Mouse (Mus musculus): ENCODE measurements around the gene Gpr176. TPM values are rescaled to one million over a fixed set of nuclear protein-coding genes. Genes with fewer than 3 reads are reported as not detected.
"Not testable (repeated sequence)": the region's sequence is repeated elsewhere in the genome, so short reads cannot be mapped to it uniquely, and the experiment has no call there.

The Gpr176 gene
- polyA plus RNA-seq, 1 experiment, result 0.15 TPM

DNA sequence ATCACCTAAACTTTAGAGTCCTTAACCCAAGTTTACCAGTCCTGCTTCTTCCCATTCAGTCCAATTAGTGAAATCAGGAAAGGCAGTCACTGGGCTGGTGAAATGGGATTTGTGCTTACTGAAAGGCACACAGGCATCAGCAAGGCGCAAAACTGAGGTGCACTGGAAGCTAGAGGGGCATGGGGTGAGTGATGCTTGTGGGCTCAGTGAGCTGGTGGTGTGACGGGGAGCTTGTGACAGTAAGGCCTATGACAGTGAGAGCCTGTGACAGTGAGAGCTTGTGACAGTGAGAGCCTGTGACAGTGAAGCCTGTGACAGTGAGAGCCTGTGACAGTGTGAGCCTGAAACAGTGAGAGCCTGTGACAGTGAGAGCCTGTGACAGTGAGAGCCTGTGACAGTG lies 71.6 kb downstream of the Gpr176 start:
- DNase-seq (ENCODE audit: low read depth), result no peak

DNA sequence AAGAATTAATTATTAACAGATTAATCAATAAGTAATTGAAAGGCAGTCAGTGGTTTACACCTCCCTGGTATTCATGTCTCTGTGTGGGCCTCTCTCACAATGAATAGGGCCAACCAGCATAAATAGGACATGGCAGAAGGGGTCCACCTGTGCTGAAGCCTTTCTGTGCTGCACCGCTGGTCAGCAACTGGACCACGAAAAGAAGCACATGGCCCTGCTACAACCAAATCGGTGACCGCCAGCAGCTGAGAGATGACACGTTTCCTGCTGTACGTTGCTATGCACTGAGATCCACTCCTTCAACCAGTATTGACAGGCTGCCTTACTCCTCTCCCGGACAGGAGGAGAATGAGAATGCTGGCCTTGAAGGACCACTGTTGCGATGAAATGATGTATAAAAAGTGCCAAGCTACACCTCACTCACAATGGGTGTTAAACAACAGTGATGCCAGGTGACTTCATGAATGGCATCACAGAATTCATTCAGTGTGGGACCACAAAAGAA lies 72.1 kb downstream of the Gpr176 start:
- DNase-seq (ENCODE audit: low read depth), result no peak

DNA sequence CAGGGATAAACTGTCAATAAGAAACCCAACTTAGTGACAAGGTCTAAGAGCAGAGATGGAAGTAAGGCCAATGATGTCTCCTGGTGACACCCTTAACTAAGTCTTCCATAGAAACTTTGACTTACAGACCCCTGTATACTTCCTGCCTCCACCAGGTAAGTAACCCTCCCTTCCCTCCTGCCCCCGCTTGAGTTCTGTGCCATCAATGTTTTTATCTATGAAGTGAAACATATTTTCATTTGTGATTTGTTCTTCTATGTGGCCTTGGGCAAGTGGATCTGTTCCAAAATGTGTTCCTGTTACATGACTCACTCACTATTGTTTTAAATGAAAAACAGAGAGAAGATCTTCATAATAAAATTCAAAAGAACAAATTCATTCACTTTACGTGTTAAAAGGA lies 73.2 kb downstream of the Gpr176 start:
- no peak for DNase-seq (ENCODE audit: low read depth)

DNA sequence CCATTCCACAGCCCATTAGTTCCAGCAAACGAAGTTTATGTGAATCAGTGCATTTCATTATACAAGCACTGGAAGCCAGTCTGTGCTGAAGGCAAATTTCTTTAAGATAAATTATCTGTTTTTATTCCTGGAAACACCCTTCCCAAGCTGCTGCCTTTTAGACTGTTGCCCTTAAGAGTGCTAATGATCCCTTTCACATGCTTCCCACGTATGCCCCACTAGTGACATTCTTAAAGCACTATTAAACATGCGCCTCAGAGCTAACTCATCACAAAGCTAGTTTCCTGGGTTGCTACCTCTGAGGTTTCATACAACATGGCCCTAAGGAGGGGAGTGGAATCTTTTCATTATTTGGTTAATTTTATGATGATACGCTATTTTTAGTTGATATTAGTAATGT lies 74.6 kb downstream of the Gpr176 start:
- DNase-seq (ENCODE audit: low read depth), result no peak

DNA sequence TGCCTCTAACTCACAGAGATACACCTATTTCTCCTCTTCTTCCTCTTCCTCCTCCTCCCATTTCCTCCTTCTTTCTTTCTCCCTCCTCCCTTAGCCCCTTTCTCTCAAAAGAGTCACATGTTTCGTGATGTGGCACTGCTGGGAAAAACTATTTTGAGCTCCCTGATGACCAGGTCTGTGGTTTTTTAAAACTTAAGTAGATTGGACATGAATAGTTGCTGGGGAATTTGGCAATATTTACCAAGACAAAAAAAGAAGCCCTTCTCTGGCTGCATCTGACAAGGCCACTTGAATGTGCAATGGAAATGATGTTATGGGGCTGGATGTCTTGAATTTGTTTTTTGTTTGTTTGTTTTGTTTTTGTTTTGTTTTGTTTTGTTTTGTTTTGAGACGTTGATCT lies 75.3 kb downstream of the Gpr176 start:
- DNase-seq (ENCODE audit: low read depth), result no peak

DNA sequence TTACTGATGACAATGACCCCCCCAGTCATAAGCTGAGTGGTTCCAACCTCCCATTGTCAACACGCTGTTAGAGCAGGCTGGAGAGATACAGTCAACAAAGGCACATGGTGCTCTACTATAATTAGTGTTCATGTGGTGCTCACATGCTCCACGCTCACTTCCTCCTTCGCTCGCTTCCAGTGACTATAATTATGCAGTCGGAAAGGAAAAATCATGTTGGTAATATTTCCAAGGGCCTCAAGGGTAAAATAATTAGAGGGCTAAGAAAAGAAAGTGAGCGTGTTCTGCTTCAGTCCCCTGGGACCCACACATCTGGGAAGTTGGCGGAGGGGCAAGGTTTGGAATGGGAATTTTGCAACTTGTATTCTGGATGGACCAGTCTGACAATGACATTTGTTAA lies 77.7 kb downstream of the Gpr176 start:
- DNase-seq (ENCODE audit: low read depth), result no peak

DNA sequence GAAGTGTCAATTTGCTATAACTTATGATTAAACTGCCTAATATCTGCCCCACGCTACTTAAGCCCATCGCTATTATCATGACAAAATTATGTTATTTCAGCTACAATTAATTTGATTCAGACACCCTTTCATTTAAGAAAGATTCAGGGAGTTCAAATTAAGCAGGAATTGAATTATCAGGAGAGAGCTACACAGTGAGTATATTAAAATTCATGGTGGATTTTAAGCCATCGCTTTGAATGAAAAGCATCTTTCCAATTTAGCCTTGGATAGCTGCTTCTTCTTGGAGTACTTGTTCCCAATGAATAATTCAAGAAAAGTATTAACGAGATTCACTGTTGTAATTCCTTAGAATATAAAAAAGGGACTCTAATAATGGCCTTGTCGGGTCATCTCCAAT lies 79.6 kb downstream of the Gpr176 start:
- DNase-seq (ENCODE audit: low read depth), result no peak

DNA sequence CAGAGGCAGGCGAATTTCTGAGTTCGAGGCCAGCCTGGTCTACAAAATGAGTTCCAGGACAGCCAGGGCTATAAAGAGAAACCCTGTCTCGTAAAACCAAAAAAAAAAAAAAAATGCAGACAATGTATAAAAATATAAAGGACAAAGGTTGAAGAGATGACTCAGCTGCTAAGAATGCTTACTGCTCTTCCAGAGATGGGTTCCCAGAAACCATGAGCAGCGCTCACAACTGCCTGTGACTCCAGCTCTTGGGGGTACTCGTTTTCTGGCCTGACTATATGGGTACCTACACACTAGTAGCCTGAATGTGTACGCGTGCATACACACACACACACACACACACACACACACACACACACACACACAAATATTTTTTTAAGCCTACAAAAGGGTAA lies 84.2 kb downstream of the Gpr176 start:
- not testable (repeated sequence) for DNase-seq (ENCODE audit: low read depth)

DNA sequence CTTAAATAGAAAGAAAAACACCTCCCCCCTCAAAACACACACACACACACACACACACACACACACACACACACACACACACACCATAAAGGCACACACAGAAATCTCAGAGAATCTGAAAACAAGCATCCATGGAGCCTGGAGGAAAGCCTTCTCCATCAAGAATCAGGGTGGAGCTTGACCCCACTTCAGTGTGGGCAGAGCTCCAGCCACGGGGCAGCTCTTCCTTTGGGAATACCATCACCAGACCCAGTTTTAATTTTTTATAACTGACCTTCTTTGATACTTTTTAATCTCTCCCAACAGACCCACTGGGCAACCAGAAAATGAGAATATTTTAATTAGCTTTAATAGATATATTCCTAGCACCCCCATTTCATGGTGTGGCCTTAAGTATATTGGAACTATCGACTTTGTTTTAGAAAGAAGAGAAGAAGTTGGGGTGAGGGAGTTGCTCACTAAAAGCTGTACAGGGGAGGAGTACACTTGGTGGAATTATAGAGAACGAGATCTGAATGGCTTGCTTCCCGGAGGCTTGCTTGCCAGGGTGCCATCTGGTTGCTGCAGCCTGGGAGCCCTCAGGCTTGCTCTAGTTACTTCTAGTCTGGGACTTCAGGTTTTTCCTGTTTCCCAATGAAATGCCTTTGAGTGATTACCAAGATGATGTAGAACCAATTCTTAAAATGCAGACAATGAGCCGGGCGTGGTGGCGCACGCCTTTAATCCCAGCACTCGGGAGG lies 84.7 kb downstream of the Gpr176 start:
- DNase-seq (ENCODE audit: low read depth), result no peak

DNA sequence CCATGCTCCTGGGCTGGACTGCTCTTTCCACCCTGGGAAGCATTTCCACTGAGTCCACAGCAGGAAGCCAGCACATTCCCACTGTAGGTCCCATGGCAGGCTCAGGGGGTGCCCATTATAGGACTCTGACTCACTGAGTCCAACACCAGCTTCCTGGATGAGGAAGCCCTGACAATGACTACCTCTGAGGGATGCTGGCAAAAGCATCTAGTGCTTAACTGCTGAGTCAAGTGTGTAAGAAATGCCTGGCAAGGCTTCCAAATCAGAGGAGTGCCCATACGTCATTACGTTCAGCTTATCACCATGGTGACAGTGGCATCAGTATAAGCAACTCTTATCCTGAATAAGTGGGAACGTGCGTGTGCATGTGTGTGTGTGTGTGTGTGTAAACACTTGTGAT lies 85.5 kb downstream of the Gpr176 start:
- DNase-seq (ENCODE audit: low read depth), result no peak

DNA sequence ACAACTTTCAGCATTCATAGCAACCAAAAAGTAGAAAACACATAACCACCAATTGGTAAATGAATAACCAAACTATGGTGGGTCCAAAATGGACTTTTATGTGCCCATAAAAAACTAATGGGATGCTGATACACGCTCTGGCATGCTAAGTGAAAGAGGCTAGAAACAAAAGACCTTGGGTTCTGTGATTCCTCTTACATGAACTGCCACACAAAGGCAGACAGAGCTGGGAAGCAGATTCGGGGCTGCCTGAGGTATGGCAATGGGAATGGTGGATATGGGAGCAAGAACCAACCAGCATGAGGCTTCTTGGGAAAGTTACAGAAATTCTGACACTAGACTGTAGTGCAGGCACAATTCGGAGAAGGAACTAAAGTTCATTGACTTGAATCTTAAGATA lies 90.8 kb downstream of the Gpr176 start:
- no peak for DNase-seq (ENCODE audit: low read depth)

DNA sequence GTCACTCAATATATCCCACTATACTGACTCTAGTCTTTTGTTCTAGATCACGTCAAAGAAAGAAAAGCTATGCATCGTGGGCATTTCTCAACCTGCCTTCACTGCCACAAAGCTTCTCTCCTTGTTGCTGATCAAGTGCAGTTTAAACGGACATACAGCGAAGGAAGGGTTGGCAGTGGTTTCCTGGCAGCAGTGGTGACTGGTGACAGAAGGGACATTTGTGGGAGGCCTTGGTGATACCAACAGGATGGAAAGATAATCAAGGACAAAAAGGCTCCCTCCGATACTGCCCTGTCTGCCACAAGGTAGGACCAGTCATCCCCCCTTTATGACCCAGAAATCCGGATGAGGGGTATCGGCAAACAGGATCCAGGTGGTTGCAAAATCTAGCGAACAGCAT lies 95.0 kb downstream of the Gpr176 start:
- DNase-seq (ENCODE audit: low read depth), result no peak

DNA sequence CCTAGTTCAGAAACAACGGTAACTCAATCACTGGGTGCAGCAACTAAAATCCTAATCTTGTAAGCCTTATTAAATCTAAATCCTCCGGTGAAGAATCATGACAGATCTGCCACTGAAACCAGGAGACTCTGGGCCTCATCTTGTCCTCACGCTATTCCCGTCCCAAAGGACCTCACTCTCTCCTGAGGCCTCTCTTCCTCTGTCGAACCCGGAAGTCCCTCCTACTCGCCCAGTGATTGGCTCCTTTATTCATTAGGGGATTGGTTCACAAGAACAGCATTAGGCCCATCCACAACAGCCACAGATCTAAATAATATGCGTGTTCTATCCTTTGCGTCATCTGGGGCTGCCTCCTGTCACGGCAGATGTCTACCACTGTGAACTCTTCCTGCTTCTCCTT lies 101.6 kb downstream of the Gpr176 start:
- no peak for DNase-seq (ENCODE audit: low read depth)

DNA sequence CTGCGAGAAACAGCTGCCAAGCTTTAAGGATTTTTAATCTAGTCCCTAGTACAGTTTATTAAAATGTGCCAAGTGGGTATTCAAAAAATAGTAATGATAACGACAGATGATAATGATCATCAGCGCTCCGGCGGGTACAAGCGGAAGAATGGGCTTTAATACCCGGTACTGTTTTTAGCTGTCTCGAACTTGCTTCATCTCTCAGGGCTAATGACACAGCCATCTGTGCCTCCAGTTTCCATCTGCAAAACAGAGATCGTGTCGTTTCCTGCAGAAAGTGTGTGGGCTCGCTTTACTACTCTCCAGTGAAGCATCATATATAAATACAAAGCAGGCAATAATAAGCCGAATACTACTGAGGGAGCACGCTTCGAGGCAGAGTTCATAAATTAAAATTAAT lies 103.0 kb downstream of the Gpr176 start:
- DNase-seq (ENCODE audit: low read depth), result no peak

DNA sequence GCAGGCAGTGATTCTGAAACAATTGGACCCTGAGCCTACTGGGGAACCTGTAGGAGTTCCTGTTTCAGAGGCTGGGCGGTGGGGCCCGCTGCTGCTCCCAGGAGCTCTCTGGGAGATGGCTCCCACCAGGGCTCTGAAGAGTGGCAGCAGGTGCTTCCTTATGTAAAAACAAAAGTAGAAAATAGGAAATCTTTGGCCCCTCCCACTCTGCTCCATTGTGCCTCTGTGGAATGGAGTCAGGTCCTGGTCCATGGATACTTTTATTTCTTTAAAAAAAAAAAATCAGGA lies 109.4 kb downstream of the Gpr176 start:
- no peak for DNase-seq (ENCODE audit: low read depth)

DNA sequence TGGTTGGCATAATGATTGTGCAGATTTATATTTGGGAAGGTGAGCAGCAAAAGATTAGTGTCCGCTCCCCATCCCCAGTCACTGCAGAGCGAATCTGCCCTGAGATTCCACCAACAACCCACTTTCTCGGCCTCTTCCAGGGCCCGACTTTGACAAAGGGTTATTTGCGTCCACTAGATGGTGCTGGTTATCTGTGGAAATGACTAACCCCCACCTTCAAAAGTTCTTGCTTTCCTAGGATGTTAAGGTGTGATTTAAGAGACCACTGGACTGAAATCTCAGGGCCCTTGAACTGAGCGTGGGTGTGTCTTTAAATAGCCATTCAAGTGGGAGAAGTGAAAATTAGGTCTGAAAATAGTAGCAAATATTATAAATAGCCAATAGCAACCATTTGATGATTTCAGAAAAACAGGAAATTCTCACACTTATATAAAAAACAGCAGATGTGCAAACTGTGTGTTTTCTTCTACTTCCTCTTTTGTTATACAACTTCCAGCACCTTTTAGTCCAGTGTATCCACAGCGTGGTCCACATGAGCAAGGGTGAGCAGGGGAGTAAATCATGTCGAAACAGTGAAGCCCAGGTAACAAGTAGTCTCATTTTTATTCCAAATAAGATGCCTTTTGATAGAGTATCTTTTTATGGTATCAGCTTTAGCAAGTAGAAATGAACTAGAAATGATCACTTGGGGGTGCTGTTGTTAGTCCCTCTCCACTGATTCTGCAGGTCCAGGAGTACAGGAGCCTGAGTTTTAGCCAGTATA lies 109.9 kb downstream of the Gpr176 start:
- no peak for DNase-seq (ENCODE audit: low read depth)

DNA sequence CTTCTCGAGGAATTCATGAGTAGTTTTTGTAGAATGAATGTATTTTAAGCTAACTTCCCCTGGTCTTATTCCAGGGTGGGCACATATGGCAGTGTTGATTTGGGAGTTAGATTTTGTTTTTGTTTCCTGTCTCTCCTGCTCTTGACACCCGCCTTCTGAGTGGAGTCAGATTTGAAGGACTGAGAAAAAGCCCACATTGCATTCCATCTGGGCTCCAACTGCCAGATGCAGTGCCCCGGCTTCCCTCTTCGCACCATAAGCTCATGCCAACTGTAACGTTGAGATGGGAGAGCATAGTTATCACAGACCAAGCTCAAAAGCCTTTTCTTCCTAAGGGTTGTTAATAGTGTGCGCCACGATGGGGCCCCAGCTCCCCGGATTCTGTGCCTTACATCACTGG lies 110.5 kb downstream of the Gpr176 start:
- DNase-seq (ENCODE audit: low read depth), result no peak

DNA sequence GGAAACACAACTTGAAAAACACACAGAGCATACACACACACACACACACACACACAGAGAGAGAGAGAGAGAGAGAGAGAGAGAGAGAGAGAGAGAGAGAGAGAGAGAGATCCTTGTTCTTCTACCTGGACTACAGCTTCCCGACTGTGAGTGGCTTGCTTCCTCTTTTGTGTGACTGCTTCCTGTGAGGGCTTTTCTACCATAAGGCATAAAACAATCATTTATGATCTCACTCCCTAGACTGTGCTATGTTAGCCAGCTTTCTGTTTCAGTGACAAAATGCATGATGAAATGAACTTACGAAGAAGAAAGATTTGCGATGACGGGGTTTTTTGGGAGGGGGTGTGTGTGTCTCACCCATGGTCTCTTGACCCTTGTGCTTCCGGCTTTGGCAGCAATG lies 113.5 kb downstream of the Gpr176 start:
- DNase-seq (ENCODE audit: low read depth), result no peak

DNA sequence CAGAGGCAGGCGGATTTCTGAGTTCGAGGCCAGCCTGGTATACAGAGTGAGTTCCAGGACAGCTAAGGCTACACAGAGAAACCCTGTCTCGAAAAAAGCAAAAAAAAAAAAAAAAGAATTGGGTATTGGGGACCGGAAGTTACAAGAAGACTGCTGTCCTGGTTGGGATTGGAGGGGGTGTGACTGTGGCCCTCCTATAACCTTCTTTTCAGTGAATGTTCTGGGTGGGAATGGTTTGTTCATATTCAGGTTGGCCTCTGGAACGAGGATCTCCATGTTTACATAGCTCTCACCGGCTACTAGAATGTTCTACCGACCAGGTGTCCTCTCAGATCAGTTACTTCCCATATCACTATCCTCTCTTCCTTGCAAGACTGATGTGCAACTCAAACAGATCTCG lies 116.1 kb downstream of the Gpr176 start:
- no peak for DNase-seq (ENCODE audit: low read depth)

DNA sequence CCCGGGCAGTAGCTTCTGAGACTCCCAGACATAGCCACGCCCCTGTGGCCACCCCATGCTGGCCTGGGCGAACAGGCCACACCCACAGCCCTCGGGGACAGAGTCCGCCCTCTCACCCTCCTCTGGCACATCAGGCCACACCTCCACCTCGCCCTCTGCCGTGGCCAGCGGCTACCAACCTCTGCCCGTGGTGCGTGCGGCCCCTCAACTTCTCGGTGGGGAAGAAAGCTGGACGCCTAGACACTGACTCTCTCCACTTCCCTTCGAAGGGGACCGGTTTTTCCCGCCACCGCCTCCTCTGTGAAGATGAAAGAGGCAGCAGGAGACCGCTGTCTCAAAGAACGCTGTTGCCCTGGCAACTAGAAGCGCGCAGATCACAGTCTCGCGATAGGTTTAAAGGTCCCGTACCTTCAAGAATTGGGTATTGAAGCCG lies 116.6 kb downstream of the Gpr176 start, which contains the start of gene Fsip1:
TSS of gene Fsip1 (minus strand) at position 346 of the 433 bp plus-strand sequence.
- DNase-seq (ENCODE audit: low read depth), result no peak

DNA sequence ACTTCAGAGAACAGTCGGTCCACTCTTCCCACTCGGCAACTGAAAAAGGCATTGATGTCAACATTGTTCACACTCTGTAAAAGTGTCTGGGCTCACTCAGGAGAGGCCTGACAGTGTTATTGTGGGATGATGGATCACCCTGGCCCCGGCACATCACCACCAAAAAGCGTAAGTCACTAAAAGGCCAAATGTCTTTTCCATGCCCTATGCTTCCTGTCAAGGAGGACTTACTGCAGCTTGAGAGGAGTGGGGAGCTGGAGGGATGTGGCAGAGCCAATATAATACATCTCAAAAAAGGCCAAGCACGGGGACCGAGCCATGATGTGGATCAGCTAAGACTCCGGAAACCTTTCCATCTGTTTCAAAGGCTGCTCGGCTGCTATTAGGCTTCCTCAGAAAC lies 118.7 kb downstream of the Gpr176 start:
- DNase-seq (ENCODE audit: low read depth), result no peak

DNA sequence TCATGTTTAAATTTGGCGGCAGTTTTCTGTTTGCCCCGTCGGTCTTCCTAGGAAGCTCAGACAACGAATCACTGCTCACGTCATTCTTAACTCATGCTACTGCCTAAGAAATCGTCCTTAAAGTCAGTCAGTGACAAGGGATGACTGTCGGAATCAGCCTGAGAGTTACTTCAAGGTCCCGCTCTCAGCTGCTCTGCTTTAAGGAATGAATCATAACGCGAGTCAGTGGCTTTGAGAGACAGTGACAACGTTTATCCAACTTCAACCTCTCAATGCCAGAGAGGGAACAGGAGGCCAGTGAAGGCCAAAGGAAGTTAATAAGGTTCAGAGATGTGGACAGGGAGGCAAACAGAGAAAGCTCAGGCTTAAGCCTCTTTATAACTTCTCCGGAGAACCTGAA lies 124.3 kb downstream of the Gpr176 start:
- no peak for DNase-seq (ENCODE audit: low read depth)

DNA sequence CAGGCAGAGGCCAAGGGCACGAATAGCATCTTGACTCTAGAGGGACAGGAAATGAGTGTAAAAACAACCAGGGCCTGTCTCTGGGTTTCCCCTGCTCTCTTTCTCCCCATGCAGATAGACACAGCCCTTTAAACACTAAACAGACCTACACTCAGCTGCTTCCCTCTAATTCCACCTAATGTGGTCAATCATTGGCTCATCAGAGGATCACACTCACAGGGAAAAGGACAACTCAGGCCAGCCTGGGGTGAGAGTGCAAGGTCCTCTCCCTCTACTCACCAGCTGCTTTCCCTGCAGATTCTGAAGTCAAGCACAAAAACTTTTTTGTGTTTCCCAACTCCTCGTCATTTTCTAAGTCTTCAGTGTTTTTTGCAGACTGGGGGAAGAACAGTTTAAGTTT lies 125.2 kb downstream of the Gpr176 start:
- DNase-seq (ENCODE audit: low read depth), result no peak

DNA sequence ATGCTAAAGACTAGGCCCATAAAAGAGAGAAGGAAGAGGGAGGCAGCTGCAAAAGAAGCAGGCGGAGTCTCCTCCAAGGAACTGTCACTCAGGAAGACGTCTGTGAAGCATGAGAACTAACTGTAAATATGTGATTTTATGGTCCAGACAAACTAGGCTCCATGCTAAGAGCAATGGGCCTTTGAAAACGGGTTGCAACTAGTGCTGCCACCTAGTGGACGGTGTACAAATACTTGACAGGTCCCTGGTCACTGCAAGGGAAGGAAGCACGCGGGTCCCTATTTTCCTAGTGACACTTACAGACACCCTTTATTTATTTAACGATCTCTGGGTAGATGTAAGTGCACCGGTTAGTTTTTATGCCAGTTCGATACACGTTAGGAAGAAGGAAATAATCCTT lies 127.3 kb downstream of the Gpr176 start:
- DNase-seq (ENCODE audit: low read depth), result no peak
